Mouse (Mus musculus) embryonic facial prominence, embryonic 14.5 days (tissue): ENCODE measurements around the gene Sumo3. TPM values are rescaled to one million over a fixed set of nuclear protein-coding genes. Genes with fewer than 3 reads are reported as not detected.

Experiments
- ATAC-seq: fragments of 200-750 bp; cut with Nextera tagmentation; 2 replicates; pipeline ENCODE4 v1.8.0; 2017; ENCODE audit warnings: low read depth, moderate number of reproducible peaks, moderate TSS enrichment
- DNase-seq: peaks from one replicate; pipeline ENCODE4 v3.0.0-alpha.2; 2015; ENCODE audit warnings: low spot score
- H3K27ac ChIP-seq: fragments of 300-500 bp; sonication (generic); replicated peaks from 2 replicates; pipeline ENCODE4 v1.5.1; 2014; ENCODE audit warnings: low read depth, mild to moderate bottlenecking, low read length, moderate library complexity
- H3K27me3 ChIP-seq: fragments of 300-500 bp; sonication (generic); replicated peaks from 2 replicates; pipeline ENCODE4 v1.6.1; 2014; ENCODE audit warnings: low read length; ENCODE audit not compliant: control insufficient read depth, insufficient read depth
- H3K36me3 ChIP-seq: fragments of 300-500 bp; sonication (generic); 2 replicates; pipeline ENCODE4 v1.6.1; 2014; ENCODE audit warnings: low read length, mixed read lengths; ENCODE audit not compliant: control insufficient read depth, insufficient read depth
- H3K4me1 ChIP-seq: fragments of 300-500 bp; sonication (generic); 2 replicates; pipeline ENCODE4 v1.6.1; 2014; ENCODE audit warnings: antibody characterized with exemption, low read length; ENCODE audit not compliant: control insufficient read depth, insufficient read depth
- H3K4me2 ChIP-seq: fragments of 300-500 bp; sonication (generic); 2 replicates; pipeline ENCODE4 v1.6.1; 2014; ENCODE audit warnings: low read depth, mild to moderate bottlenecking, low read length, moderate library complexity, mixed read lengths
- H3K4me3 ChIP-seq: fragments of 300-500 bp; sonication (generic); 2 replicates; pipeline ENCODE4 v1.5.1; 2014; ENCODE audit warnings: low read depth, mild to moderate bottlenecking, low read length
- H3K9ac ChIP-seq: fragments of 300-500 bp; sonication (generic); 2 replicates; pipeline ENCODE4 v1.6.1; 2014; ENCODE audit warnings: low read depth, mild to moderate bottlenecking, low read length, moderate library complexity, mixed read lengths
- H3K9me3 ChIP-seq: fragments of 300-500 bp; sonication (generic); 2 replicates; pipeline ENCODE4 v1.6.1; 2016; ENCODE audit warnings: low read length; ENCODE audit not compliant: control insufficient read depth
- WGBS: fragments of 180-500 bp; shearing (Covaris S2); extraction: QIAGEN DNeasy Blood & Tissue Kit; methylation state at CpG from one replicate; pipeline ENCODE4 v1.1.7; 2014; 5-methylcytosine and 5-hydroxymethylcytosine counted together
- polyA plus RNA-seq: library from polyadenylated mRNA; unstranded; fragments of >200 nt; fragmentation: Nextera tagmentation; extraction: Ambion mirVana; gene quantifications from 2 replicates; pipeline ENCODE4 v1.2.1, GENCODE M21; 2014

Gene Sumo3
- polyA plus RNA-seq, 1 experiment from 2014 or later = 261 TPM

DNA sequence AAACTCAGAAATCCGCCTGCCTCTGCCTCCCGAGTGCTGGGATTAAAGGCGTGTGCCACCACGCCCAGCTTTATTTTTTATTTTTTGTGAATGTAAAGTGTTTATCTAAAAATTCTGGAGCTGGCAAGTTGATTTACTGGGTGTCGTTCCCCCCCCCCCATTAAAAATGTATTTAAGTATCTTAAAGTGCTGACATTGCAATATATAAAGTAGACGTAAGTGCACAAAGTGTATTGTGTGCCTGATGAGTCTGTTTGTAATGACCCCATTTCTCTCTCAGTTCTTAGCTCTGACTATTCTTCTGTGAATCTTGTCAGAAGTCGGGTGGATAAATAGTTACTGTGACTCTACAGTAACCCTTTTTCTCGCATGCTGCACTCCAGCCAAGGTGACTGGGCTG lies 9.8 kb downstream of the Sumo3 start:
- H3K36me3 ChIP-seq = peaks cover 72% of the 10 kb centered on the region
- no peaks in the 10 kb centered on the region for H3K27me3 ChIP-seq
- no peaks in the 10 kb centered on the region for H3K4me1 ChIP-seq
- DNase-seq = no peak
- H3K4me3 ChIP-seq = no peak overlapping the region
- no peak overlapping the region for H3K4me2 ChIP-seq
- no peak for ATAC-seq
- H3K9ac ChIP-seq = no peak overlapping the region
- no peaks in the 10 kb centered on the region for H3K9me3 ChIP-seq
- 96% methylated on average over 8 of the region's 8 CpGs for WGBS
- no peak overlapping the region for H3K27ac ChIP-seq

DNA sequence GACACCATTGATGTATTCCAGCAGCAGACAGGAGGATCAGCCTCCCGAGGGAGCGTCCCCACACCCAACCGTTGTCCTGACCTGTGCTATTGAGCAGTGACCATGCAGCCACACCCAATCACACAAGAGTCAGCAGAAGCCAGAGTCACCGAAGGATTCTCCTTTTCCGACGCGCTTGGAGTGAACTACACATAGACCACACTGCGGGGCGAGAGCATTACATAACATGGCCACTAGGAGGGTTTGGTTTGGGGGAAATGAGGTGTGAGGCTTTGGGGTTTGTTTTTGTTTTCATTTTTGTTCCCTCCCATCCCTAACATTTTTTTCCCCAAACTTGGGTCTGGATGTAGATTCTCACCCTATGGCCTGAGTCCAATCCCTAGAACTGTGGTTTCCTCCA lies 10.3 kb downstream of the Sumo3 start:
- no peak for DNase-seq
- Histone ChIP-seq H3K4me1 (no peaks in the 10 kb centered on the region), H3K27me3 (no peaks in the 10 kb centered on the region), H3K9me3 (no peaks in the 10 kb centered on the region), H3K9ac (no peak overlapping the region), H3K36me3 (peaks cover 67% of the 10 kb centered on the region), H3K4me3 (no peak overlapping the region), H3K4me2 (no peak overlapping the region), H3K27ac (no peak overlapping the region)
- no peak for ATAC-seq
- 91% methylated on average over 9 of the region's 9 CpGs for WGBS

GRCm38 (mm10) chr10:77616926-77617325 lies 11.0 kb downstream of the Sumo3 start:
- ATAC-seq (no peak), DNase-seq (no peak)
- Histone ChIP-seq H3K4me2 (no peak overlapping the region), H3K9me3 (no peaks in the 10 kb centered on the region), H3K4me1 (no peaks in the 10 kb centered on the region), H3K9ac (no peak overlapping the region), H3K27me3 (no peaks in the 10 kb centered on the region), H3K27ac (no peak overlapping the region), H3K36me3 (peaks cover 60% of the 10 kb centered on the region), H3K4me3 (no peak overlapping the region)
- 93% methylated on average over 7 of the region's 7 CpGs for WGBS

- no peak for ATAC-seq
Measured at GRCm38 (mm10) chr10:77621546-77621945, 15.6 kb downstream of the Sumo3 start.

GRCm38 (mm10) chr10:77622055-77622988 lies 16.4 kb downstream of the Sumo3 start, which contains the start of gene Ube2g2:
Ube2g2 (plus strand) TSS chr10:77622275.
- DNase-seq (peak; percentile 94), ATAC-seq (peak; percentile 95)
- H3K4me1 ChIP-seq = peaks cover 17% of the 10 kb centered on the region
- peak within 1 kb of the TSS; percentile 92 for H3K27ac ChIP-seq
- no peaks in the 10 kb centered on the region for H3K9me3 ChIP-seq
- H3K36me3 ChIP-seq = peaks cover 9% of the 10 kb centered on the region
- WGBS = under 1% methylated on average over 52 of the region's 96 CpGs
- H3K27me3 ChIP-seq = no peaks in the 10 kb centered on the region
- H3K4me3 ChIP-seq = peak within 1 kb of the TSS; percentile 98
- peak within 1 kb of the TSS; percentile 96 for H3K9ac ChIP-seq
- peak within 1 kb of the TSS; percentile 84 for H3K4me2 ChIP-seq

More at GRCm38 (mm10) chr10:77621546-77621945, 15.6 kb downstream of the Sumo3 start:
- WGBS = 74% methylated on average over 8 of the region's 8 CpGs
- H3K27me3 ChIP-seq = no peaks in the 10 kb centered on the region
- DNase-seq = no peak
- peak overlapping the region; percentile 84 for H3K4me2 ChIP-seq
- H3K27ac ChIP-seq = peak overlapping the region; percentile 92
- peaks cover 17% of the 10 kb centered on the region for H3K4me1 ChIP-seq
- H3K9ac ChIP-seq = peak overlapping the region; percentile 96
- H3K36me3 ChIP-seq = peaks cover 17% of the 10 kb centered on the region
- H3K4me3 ChIP-seq = peak overlapping the region; percentile 98
- H3K9me3 ChIP-seq = no peaks in the 10 kb centered on the region

DNA sequence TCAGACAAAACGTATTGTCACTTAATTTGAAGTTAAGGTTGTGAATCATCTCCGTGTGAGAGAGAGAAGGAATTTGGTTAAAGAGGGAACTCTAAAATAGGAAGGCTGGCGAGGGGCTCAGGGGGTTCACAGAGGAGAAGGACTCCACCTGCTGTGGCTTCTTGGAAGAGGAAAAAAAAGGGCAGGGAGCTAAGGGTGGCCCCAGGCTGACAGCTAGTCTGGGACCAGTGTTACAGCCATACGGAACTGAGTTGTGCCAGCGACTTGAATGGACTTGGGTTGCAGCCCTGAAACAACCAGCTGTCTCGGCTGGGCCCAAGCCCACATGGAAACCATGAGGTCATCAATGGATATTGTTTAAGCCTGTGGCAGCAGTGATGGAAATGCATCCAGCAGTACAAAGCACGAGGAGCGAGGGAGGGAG lies 17.2 kb downstream of the Sumo3 start:
- peaks cover 17% of the 10 kb centered on the region for H3K4me1 ChIP-seq
- H3K36me3 ChIP-seq = 0 out of 2 replicates have a peak, but pooled peaks cover 3% of the 10 kb centered on the region
- WGBS = 4% methylated on average over 8 of the region's 8 CpGs
- peak; percentile 69 for DNase-seq
- ATAC-seq = peak; percentile 13; the same call in 1 of the 2 replicates
- H3K4me2 ChIP-seq = peak overlapping the region; percentile 84
- peak overlapping the region; percentile 92; the same call in 1 of the 2 replicates for H3K27ac ChIP-seq
- H3K9ac ChIP-seq = peak overlapping the region; percentile 96
- H3K4me3 ChIP-seq = peak overlapping the region; percentile 98
- no peaks in the 10 kb centered on the region for H3K9me3 ChIP-seq
- no peaks in the 10 kb centered on the region for H3K27me3 ChIP-seq

DNA sequence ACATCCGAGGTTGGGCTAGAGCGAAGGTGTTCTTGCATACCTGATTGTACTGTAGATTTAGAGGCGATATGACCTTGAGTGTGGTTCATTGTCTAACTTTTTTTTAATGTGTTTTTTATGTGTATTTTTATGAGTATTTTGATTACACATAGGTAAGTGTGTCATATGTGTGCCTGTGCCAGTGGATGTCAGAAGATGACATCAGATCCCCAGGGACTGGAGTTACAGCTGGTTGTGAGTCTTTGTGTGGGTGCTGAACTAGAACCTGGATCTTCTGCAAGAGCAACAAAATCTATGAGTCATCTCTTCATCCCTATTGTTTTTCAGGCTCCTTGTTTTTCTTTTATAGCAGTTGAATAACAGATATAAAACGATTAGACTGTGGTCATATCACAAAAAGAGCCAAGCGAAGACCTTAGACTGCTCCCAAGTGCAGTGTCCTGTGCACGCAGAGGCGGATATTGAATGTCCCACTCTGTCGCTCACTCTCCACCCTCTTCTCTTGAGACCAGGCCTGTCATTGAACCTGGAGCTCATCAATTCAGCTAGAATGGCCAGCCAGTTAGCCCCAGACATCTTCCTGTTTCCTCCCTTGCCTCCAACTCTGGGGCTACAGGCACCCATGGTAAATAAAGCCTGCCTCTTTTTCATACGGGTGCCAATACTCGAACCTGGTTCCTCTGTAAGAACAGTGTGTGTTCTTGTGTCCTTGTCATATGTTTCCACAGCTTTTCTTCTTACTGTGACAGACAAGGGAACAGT lies 17.9 kb downstream of the Sumo3 start:
- DNase-seq (no peak), ATAC-seq (no peak)
- H3K9me3 ChIP-seq = no peaks in the 10 kb centered on the region
- H3K27me3 ChIP-seq = no peaks in the 10 kb centered on the region
- 87% methylated on average over 10 of the region's 10 CpGs for WGBS
- peak overlapping the region; percentile 44 for H3K27ac ChIP-seq
- peak overlapping the region; percentile 98 for H3K4me3 ChIP-seq
- H3K9ac ChIP-seq = peak overlapping the region; percentile 96
- H3K36me3 ChIP-seq = 0 out of 2 replicates have a peak, but pooled peaks cover 3% of the 10 kb centered on the region
- H3K4me1 ChIP-seq = peaks cover 17% of the 10 kb centered on the region
- H3K4me2 ChIP-seq = peak overlapping the region; percentile 84

DNA sequence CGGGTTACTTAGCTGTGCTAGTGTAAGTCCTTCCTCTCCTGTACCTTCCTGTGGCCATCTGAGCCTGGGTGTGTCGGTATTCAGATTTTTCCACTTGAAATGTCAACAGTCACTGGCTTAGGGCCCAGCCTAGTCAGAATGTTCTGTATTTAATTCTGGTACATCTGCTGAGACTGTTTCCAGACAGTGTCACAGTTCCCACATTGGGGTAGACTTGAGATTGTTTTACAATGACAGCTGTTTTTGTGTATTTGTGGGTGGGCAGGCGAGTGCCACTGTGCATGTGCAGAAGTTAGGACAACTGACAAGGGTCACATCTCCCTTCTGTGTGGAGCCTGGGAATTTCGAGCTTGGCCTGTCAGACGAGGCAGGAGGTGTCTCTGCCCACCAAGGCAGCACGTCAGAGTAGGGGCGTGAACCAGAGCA lies 18.7 kb downstream of the Sumo3 start:
- Histone ChIP-seq H3K4me1 (peaks cover 17% of the 10 kb centered on the region), H3K9ac (peak overlapping the region; percentile 30; the same call in 1 of the 2 replicates), H3K9me3 (no peaks in the 10 kb centered on the region), H3K36me3 (0 out of 2 replicates have a peak, but pooled peaks cover 3% of the 10 kb centered on the region), H3K27me3 (no peaks in the 10 kb centered on the region), H3K27ac (peak overlapping the region; percentile 44), H3K4me2 (0 out of 2 replicates have a peak overlapping the region, but pooled peaks have one; percentile 10), H3K4me3 (no peak overlapping the region)
- no peak for ATAC-seq
- DNase-seq = peak; percentile 62
- 47% methylated on average over 7 of the region's 7 CpGs for WGBS
